Mouse (Mus musculus) mature B cell (primary cell): ENCODE measurements around the gene Hoxa13.

Source experiments
- in situ Hi-C: fragments of 300-500 bp; cut with MboI; formaldehyde crosslinking; loops from 2 replicates; pipeline ENCODE4 v1.14.3; 2019

Hoxa13 gene

DNA sequence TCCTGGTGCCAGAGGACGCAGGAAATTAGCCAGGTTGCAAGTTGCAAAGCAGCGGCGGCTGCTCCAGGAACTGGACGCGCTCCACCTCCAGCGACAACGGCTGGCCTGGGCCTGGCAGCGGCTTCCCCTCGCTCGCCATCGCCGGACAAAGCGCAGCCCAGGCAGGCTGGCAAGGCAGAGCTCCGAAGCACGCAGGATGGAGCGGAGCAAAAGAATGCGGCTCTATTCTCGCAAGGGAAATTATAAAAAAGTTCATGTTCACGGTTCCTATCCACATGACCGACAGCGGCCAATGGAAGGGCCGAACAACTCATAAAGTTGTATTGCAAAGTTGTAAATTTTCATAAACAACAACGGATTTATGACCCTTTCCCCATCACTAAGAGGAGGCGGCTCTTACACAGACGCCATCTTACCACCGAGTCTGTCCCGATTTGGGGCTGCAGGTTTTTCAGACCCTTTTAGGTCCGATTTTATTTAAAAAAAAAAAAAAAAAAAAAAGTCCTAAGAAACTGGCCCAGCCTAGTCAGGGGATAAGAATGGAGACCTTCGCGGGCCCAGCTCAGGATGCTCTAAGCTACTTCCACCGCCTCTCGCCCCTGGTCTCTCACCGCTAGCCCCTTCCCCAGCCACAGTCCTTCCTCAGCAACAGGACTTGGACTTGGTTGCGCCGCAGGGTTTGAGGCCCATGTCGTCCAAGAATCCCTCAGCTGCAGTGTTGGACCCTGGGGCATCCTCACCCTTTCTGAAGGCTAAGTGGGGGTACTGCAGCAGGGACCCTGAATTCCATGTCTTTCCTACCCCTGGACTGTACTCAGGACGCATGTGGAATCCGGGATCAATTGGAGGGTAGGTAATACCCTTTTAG is 47.3 kb downstream of the Hoxa13 start, which contains the start of the genes Hoxa3 and Gm28308:
Gene Hoxa3, minus strand, starts transcription at position 218 of the 868 bp plus-strand sequence.
Gene Gm28308, minus strand, starts transcription at position 221 of the 868 bp plus-strand sequence.
- in situ Hi-C loops, result no loop called here

DNA sequence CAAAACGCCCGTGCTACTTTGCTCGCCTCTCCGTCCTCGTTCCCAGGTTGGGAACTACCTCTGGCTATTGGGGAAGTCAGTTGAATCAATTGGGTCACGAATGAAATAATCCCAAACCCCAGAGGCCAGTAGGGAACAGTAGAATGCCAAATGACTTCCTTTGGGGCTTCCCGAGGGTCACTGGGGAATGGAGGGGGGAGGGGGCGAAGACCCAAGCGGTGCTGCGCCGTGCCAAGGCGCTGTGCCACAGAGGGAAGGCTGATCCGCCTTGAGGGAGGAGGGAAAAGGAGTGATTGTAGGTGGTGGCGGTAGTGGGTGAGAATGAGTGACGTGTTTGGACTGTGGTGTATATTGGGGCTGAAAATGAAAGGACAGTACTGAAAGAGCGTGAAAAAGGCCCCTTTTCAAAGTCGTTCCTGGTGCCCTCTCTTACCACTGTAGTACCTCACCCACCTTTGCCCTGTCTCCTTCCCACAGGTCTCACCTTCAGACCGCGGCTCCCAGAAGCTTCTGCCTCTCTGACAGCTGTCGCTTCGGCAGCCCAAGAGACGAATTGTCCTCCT is 48.0 kb downstream of the Hoxa13 start:
- in situ Hi-C loops, result no loop called here

GRCm38 (mm10) chr6:52211961-52212360 is 48.7 kb downstream of the Hoxa13 start:
- in situ Hi-C loops, result no loop called here

- in situ Hi-C loops, result no loop called here
Observed at GRCm38 (mm10) chr6:52211170-52211935, 49.3 kb downstream of the Hoxa13 start.

DNA sequence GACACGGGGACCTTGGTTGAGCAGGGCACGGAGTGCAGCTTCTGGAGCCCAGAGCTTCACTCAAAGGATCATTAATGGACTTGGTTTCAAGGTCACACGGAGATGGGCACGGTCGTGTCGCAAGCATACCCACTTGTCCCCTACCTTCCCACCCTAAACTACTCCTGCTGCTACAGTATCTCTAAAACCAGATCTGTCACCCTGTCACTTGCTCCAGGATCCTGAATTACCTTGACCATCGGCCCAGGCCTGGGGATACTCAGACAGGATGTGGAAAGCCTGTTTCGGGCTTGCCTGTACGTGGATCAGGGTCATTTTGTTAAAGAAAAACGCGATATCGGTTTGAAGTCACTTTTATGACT is 51.0 kb downstream of the Hoxa13 start:
- in situ Hi-C loops, result no loop called here

DNA sequence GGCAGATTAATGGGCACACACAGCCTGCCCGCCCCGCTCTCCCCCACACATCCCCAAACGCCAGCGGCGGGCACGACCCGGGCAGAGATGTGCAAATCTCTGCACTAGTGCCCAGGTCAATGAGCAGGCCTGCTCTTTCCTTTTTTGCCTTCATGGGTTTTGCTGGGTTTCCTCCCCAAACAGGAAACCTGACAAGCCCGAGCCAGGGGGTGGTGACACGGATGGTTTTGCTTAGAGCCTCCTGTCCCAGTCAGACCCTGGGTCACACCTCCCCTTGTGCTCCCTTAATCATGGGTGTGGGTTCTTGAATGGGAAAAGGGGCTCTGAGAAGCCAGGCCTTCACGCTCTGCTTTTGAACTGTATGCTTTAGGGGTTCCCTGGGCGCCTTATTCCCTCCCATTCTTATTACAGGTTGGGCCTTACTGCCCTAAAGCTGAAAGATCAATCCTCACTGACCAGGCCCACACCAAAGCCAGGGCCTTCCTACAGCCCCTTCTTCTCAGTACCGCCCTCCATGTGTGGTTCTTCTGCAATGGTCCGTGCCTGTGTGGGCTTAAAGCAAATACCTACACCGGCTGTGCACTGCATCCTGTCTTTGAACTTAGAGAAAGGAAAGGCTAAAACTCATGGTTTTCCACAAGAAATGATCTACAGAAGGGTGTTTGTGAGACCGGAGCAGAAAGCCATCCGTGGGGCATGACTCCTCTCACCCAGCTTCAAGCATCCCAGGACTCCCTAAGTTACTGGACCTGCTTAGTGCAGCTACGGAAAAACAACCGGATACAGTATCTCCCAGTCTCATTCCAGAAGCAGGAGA is 51.6 kb downstream of the Hoxa13 start:
- in situ Hi-C loops, result no loop called here

DNA sequence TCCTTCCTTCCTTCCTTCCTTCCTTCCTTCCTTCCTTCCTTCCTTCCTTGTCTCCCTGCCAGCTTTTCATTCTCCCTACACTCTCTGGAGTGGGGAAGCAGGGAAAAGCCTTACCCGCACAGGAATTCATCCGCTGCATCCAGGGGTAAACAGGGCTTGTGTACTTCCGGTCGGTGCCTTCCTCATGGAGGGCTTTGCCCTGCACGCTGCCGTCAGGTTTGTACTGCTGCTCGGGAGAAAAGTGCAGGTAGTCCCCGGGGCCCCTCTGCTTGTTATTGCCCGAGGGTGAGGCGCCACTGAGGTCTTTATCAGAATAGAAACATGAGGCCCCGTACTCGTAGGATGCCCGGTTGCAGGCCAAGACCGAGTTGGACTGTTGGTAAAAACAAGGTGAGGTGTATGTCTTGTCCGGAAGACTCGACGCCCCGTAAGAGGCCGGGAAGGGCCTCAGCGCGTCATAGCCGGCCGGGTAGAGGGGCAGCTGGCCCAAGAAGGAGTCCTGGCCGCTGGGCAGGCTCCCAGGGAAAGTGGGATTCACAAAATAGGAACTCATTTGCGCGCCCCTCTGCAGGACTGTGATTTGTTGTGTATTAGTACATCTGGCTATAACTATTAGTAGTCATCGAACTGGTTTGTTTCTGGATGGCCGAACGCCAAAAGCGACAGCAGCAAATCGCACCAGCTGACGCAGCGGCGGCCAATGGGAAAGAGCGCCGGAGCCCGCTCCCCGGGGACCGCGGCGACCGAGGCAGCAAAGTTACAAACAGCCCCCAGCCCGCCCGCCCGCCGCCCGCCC is 52.4 kb downstream of the Hoxa13 start, which contains the start of gene Hoxa6:
Gene Hoxa6, minus strand, starts transcription at position 651 of the 796 bp plus-strand sequence.
- in situ Hi-C loops, result no loop called here
